Comparison of ENCODE assay signal across 7 mouse cellular contexts in genomic region chr2:21142616-21143015, GRCm38 (mm10).
DNase-seq lines count a peak whose midpoint lies in the region; ATAC-seq lines count a peak whose summit lies in the region.

No protein-coding gene starts in this region.

- no peaks in the 10 kb centered on the region for H3K36me3 ChIP-seq in lung, embryonic 15.5 days
- no peaks in the 10 kb centered on the region for H3K36me3 ChIP-seq in neural tube, embryonic 12.5 days

- DNase-seq in lung, postnatal 25 days (ENCODE audit: low spot score), result no peak
- peak; percentile 20 for DNase-seq in forelimb bud, embryonic 11.5 days (ENCODE audit: low read depth, low spot score)
- peak; percentile 6 for DNase-seq in left cerebral cortex, postnatal 4 days
- DNase-seq in layer of hippocampus, postnatal 10 days (ENCODE audit: low spot score in 2 of 2), result no peak
- DNase-seq in thymus, postnatal 25 days, result no peak

- no peaks in the 10 kb centered on the region for H3K27me3 ChIP-seq in lung, embryonic 15.5 days
- no peaks in the 10 kb centered on the region for H3K27me3 ChIP-seq in neural tube, embryonic 12.5 days (replicated peaks)

- H3K4me2 ChIP-seq in lung, embryonic 15.5 days, result peak overlapping the region; percentile 97
- H3K4me2 ChIP-seq in neural tube, embryonic 12.5 days (replicated peaks), result peak overlapping the region; percentile 89

- peak overlapping the region; percentile 50 for H3K4me3 ChIP-seq in lung, embryonic 15.5 days
- peak overlapping the region; percentile 46 for H3K4me3 ChIP-seq in neural tube, embryonic 12.5 days

- no peak overlapping the region for H3K27ac ChIP-seq in lung, embryonic 15.5 days
- peak overlapping the region; percentile 74; the same call in 1 of the 2 replicates for H3K27ac ChIP-seq in neural tube, embryonic 12.5 days

- 20% methylated on average over 2 of the region's 2 CpGs for WGBS in lung, embryonic 15.5 days
- WGBS in neural tube, embryonic 12.5 days, result 20% methylated on average over 2 of the region's 2 CpGs

- ATAC-seq in lung, embryonic 15.5 days (ENCODE audit: borderline replicate concordance, extremely low read depth, low FRiP score, low TSS enrichment), result no peak
- peak; percentile 30; the same call in 1 of the 2 replicates for ATAC-seq in neural tube, embryonic 12.5 days (ENCODE audit: low FRiP score, low read depth)

- H3K9me3 ChIP-seq in lung, embryonic 15.5 days, result no peaks in the 10 kb centered on the region
- H3K9me3 ChIP-seq in neural tube, embryonic 12.5 days, result no peaks in the 10 kb centered on the region

- 0 out of 2 replicates have a peak overlapping the region, but pooled peaks have one; percentile 53 for H3K9ac ChIP-seq in lung, embryonic 15.5 days
- peak overlapping the region; percentile 70; the same call in 1 of the 2 replicates for H3K9ac ChIP-seq in neural tube, embryonic 12.5 days

- peaks cover 9% of the 10 kb centered on the region; the same call in 1 of the 2 replicates for H3K4me1 ChIP-seq in lung, embryonic 15.5 days
- H3K4me1 ChIP-seq in neural tube, embryonic 12.5 days, result peaks cover 9% of the 10 kb centered on the region; the same call in 1 of the 2 replicates

- intact Hi-C loops in left cerebral cortex, postnatal 4 days (cut with DNase I), result loop anchor here (5.0 kb wide), 1 partner anchor 175 kb away; the partner anchor contains the start of gene Arhgap21

Comparison
In these comparisons a context has a peak if more than half of its experiments do, and no peak if none do; other contexts are left out.
1. DNase-seq: peak in forelimb bud, embryonic 11.5 days (single experiment) and left cerebral cortex, postnatal 4 days (single experiment); none in lung, postnatal 25 days (single experiment), layer of hippocampus, postnatal 10 days (0 of 2) and thymus, postnatal 25 days (single experiment).